Mouse (Mus musculus) olfactory bulb, adult 2 months (tissue): Measurements from ENCODE around the gene Tyw1. TPM values are rescaled to one million over a fixed set of nuclear protein-coding genes. Genes with fewer than 3 reads are reported as not detected.

ENCODE experiments used
- H3K27ac ChIP-seq: fragments of 200-500 bp; 2 replicates; pipeline ENCODE4 v1.5.1; 2012; ENCODE audit warnings: low read depth, low read length; ENCODE audit not compliant: insufficient read depth
- H3K4me1 ChIP-seq: fragments of 200-500 bp; 2 replicates; pipeline ENCODE4 v1.6.1; 2012; ENCODE audit warnings: low read length; ENCODE audit not compliant: control insufficient read depth, insufficient read depth
- H3K4me3 ChIP-seq: fragments of 200-500 bp; 2 replicates; pipeline ENCODE4 v1.5.1; 2012; ENCODE audit warnings: mild to moderate bottlenecking, low read depth, low read length, moderate library complexity; ENCODE audit not compliant: insufficient read depth
- CTCF ChIP-seq: fragments of 200-500 bp; IDR thresholded peaks from 2 replicates; pipeline ENCODE4 v1.5.1; 2012; ENCODE audit warnings: low read depth, mild to moderate bottlenecking, low read length, moderate library complexity; ENCODE audit not compliant: insufficient read depth
- POLR2A ChIP-seq: fragments of 200-500 bp; IDR thresholded peaks from 2 replicates; pipeline ENCODE4 v1.6.1; 2012; ENCODE audit warnings: mild to moderate bottlenecking, low read depth, low read length, moderate library complexity; ENCODE audit not compliant: insufficient read depth
- WGBS: fragments of 180-500 bp; shearing (Covaris S2); methylation state at CpG from one replicate; pipeline ENCODE4 v1.1.7; 2018; 5-methylcytosine and 5-hydroxymethylcytosine counted together
- polyA plus RNA-seq: library from polyadenylated mRNA; stranded (reverse); fragments of >200 nt; gene quantifications from 2 replicates; pipeline ENCODE4 v1.2.4, GENCODE M21; 2012; ENCODE audit warnings: low replicate concordance; ENCODE audit not compliant: missing spikeins, insufficient read depth, insufficient read length

Tyw1 gene
- polyA plus RNA-seq, 1 experiment = not detected

DNA sequence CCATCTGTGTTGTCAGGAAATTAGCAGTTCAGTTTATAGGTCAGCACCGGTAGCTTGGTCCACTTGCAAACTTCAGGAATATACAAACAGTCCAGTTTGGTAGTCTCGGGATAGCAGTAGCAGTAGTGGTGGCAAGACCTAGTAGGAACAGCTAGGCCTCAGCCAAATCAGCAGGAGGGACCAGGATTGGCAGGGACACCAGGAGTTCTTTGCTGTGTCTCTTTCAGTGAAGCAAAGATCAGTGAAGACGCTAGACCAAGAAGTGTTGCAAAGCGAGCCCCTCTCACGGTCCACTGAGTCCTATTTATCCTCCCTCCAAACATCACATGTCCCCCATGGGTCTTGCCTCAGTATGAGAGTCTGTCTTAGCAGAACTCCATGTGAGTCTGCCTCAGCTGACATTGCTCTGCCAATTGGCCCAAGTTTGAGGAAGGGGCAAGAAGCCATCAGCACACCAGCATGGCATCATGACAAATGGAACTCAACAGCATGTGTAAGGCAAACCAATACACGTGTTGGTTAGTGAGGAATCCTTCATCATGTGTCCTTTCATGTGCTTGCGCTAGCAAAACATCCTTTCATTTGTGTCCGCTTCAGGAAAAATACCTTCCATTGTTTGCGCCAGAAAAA lies 43.5 kb downstream of the Tyw1 start:
- WGBS = 84% methylated on average over 9 of the region's 9 CpGs
- H3K27ac ChIP-seq = no peak overlapping the region

DNA sequence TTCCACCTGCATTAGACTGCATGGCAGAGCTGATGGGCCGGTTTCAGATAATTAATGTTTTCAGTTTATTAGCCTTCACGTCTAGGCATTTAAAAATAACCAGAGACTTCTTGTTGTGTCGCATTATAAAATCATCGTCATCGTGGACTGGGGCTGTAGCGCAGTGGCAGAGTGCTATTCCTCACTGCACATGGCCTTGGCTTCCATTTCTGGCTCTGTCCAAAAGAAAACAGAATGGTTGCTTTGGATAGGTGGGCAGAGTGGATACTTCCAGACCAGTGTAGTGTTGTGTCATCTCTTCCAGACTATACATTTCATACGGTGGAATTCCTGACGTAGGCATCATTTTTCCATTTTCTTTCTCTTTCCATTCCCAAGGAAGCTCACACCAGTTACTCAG lies 44.1 kb downstream of the Tyw1 start:
- no peaks in the 10 kb centered on the region for H3K4me1 ChIP-seq
- 79% methylated on average over 8 of the region's 8 CpGs for WGBS
- H3K27ac ChIP-seq = no peak overlapping the region
- TF ChIP-seq POLR2A = no peak
- TF ChIP-seq CTCF = no peak
- H3K4me3 ChIP-seq = no peak overlapping the region

More for the DNA sequence above, 43.5 kb downstream of the Tyw1 start:
- no peaks in the 10 kb centered on the region for H3K4me1 ChIP-seq
- no peak overlapping the region for H3K4me3 ChIP-seq
- TF ChIP-seq CTCF = no peak
- no peak for TF ChIP-seq POLR2A

DNA sequence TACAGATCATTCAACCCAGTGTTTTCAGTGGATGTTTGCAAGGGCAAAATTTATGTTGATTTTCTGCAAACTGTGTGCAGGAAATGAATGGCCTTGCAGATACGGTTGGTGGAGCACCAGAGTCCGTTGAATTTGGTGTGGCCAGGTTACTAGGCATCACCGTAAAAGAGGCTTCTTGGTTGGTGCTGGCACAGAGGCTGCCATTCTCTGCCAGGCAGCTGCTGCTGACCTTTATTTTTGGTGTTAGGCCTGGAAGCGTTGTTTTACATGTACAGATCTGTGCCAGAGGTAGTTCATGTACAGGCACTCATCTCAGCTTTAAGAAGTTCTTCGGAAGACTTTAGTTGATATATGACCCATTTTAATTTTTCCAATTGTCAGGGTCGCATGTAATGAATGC lies 48.2 kb downstream of the Tyw1 start:
- WGBS = 88% methylated on average over 6 of the region's 6 CpGs
- Histone ChIP-seq H3K27ac (no peak overlapping the region), H3K4me1 (no peaks in the 10 kb centered on the region), H3K4me3 (no peak overlapping the region)
- TF ChIP-seq CTCF (no peak), POLR2A (no peak)

DNA sequence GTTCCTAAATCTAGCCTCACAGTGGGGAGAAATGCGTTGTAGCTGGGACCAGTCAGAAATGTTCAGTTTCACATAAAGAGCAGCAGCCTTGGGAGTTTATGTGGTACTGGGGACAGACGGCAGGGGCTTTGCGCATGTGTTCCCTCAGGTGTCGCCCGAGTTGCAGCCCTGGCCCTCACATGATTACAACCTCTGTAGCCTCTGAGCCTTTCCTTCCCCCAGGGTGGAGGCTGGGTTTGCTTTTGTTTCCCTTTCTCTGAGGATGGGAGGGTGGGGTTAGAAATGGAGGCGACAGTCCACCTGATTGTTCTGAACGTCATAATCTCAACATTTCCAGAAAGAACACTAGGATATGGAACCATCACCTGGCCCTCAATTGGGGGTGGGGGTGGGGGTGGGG lies 52.5 kb downstream of the Tyw1 start:
- Histone ChIP-seq H3K27ac (no peak overlapping the region), H3K4me1 (no peaks in the 10 kb centered on the region), H3K4me3 (no peak overlapping the region)
- TF ChIP-seq CTCF (no peak), POLR2A (no peak)
- WGBS = 62% methylated on average over 7 of the region's 7 CpGs

DNA sequence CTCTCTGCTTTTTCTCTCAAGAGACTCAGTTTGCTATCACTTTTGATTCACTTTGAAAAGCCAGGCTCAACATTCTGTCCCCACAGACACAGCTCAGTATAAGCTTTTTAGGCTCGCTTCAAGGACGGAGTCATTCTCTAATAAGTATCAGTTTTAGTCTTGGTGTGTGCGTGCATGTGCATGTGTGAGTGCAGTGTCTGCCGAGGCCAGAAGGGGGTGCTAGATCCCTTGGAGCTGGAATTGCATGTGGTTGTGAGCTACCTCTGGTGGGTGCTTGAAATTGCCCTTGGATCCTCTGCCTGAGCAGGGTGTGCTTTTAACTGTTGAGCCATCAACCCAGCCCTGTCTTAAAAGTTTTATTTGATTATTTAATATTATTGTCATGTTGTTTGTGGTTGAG lies 54.7 kb downstream of the Tyw1 start:
- no peak overlapping the region for H3K4me3 ChIP-seq
- TF ChIP-seq CTCF (no peak), POLR2A (no peak)
- 96% methylated on average over 4 of the region's 4 CpGs for WGBS

DNA sequence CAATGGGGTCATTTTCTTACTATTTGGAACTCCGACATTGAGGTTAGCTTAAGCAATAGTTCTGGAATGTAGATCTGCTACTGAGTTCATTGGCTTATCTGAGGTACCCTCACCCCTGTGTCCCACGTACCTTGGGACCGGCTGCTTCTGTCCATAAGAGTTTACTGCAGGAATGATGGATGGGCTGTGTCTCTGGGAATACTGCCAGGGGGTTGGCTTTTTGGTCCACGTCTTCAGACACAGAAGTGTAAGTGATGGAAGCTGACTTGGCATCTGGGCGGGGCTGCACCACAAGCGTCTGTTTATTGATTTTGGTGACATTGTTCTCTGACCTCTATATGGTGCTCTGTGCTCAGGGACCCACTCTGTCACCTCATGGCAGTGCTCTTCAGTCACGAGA lies 55.4 kb downstream of the Tyw1 start:
- WGBS = 91% methylated on average over 7 of the region's 7 CpGs
- no peaks in the 10 kb centered on the region for H3K4me1 ChIP-seq
- no peak overlapping the region for H3K4me3 ChIP-seq
- no peak for TF ChIP-seq POLR2A
- no peak for TF ChIP-seq CTCF
- no peak overlapping the region for H3K27ac ChIP-seq

More for the DNA sequence above, 54.7 kb downstream of the Tyw1 start:
- no peak overlapping the region for H3K27ac ChIP-seq
- H3K4me1 ChIP-seq = no peaks in the 10 kb centered on the region

DNA sequence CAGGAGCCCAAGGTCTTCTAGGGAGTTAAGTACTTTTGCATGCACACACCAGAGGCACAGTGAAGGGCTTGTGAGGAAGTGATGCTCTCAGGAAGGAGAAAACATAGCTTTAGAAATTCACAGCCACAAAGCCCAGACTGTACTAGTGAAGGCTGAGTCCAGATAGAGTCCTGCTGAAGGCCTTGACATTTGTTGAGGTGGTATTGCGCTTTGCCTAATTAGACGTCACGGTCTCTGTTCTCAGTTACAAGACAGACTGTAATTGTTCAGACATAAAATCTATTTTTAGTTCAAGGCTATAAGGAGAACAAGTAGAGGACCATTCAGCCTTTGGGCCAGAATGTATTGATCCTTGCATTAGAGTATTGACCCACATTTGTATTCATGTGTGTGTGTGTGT lies 58.1 kb downstream of the Tyw1 start:
- H3K27ac ChIP-seq = no peak overlapping the region
- no peak overlapping the region for H3K4me3 ChIP-seq
- 73% methylated on average over 3 of the region's 3 CpGs for WGBS
- no peaks in the 10 kb centered on the region for H3K4me1 ChIP-seq
- TF ChIP-seq POLR2A = no peak

DNA sequence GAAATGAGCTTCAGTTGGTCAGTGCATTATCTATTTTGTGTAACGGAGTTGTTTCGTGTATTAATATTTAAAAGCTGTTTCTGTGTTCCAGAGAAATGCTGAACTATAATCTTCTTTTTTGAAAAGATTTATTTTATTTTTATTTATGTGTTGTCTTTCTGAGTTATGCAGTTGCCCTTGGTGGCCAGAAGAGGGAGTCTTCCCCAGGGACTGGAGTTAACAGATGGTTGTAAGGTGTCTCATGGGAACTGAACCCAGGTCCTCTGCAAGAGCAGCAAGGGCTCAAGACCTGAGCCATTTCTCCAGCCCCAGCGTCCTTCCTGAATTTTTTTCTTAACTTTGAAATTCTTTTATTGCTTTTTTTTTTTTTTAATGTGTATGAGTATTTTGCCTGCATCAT lies 59.5 kb downstream of the Tyw1 start:
- TF ChIP-seq CTCF (no peak), POLR2A (no peak)
- no peak overlapping the region for H3K27ac ChIP-seq
- H3K4me3 ChIP-seq = no peak overlapping the region
- WGBS = 98% methylated on average over 3 of the region's 3 CpGs
- no peaks in the 10 kb centered on the region for H3K4me1 ChIP-seq

DNA sequence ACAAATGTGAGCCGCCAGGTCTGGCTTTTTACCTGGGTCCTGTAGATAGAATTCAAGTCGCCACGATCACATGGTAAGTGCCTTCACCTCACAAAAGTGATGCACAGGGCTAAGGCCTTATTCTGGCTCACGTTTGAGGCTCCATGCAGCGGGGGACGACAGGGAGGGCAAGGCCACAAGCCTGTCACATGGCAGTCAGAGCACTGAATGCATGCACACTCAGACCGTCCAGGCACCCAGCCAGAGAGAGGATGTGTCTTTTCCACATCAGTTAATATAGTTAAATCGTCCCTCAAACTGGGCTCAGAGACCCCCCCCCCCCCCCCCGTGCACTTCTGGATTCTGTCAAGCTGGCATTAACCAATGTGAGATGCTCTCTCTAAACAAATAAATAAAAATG lies 60.9 kb downstream of the Tyw1 start:
- TF ChIP-seq CTCF = no peak
- TF ChIP-seq POLR2A = no peak
- Histone ChIP-seq H3K4me1 (no peaks in the 10 kb centered on the region), H3K27ac (no peak overlapping the region), H3K4me3 (no peak overlapping the region)
- WGBS = 65% methylated on average over 9 of the region's 9 CpGs

DNA sequence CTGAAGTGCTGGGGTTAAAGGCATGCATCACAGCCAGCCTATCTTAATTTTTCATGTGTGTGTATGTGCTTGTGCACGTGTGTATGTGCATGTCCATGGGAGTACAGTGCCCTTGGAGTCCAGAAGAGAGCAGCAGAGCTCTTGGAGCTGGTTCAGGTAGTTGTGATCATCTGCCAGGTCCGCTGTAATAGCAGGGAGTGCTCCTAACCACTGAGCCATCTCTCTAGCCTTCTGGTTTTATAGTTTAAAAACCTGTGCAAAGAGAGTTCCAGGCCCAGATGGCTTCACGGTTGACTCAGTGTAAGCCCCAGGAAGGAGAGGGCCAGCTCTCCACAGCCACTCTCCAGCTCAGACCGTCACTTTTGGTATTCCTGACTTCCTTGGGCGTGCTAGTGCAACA lies 64.4 kb downstream of the Tyw1 start:
- no peak overlapping the region for H3K27ac ChIP-seq
- 97% methylated on average over 5 of the region's 5 CpGs for WGBS
- no peak for TF ChIP-seq POLR2A

More for the DNA sequence above, 64.4 kb downstream of the Tyw1 start:
- Histone ChIP-seq H3K4me1 (no peaks in the 10 kb centered on the region), H3K4me3 (no peak overlapping the region)
